Mouse (Mus musculus): ENCODE data around the gene Efna1. TPM values are rescaled to one million over a fixed set of nuclear protein-coding genes. Genes with fewer than 3 reads are reported as not detected.
A peak's percentile ranks its signal among the peaks of the same experiment; 100 is the strongest.

Efna1 gene
- polyA plus RNA-seq, 1 experiment from 2014 or later: 12.5 TPM

DNA sequence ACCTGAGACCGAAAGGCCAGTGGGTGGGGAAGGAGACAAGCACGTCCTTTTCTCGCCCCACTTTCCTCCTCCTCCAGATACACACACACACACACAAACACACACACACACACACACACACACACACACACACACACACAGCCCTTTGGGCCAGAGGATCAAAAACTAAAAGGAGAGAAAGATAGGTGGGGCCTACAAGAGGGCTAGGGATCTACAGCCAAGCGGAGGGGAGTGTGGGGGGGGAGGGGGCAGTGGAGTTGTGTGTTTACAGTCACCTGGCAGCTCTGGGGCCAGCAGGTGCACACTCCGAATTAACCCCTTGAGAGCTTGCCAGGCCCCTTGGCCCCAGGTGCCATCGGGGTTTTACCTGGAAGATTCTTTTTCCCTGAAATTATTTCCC lies 48.3 kb downstream of the Efna1 start:
- Histone ChIP-seq H3K4me3 (no peak overlapping the region), H3K27ac (replicated peaks) (no peak overlapping the region), H3K36me3 (peaks cover 49% of the 10 kb centered on the region), H3K4me2 (no peak overlapping the region), H3K9me3 (no peaks in the 10 kb centered on the region), H3K4me1 (replicated peaks) (peaks cover 14% of the 10 kb centered on the region), H3K27me3 (no peaks in the 10 kb centered on the region), H3K9ac (no peak overlapping the region)
- WGBS: 82% methylated on average over 6 of the region's 6 CpGs
- no peak for ATAC-seq (ENCODE audit: low read depth)

DNA sequence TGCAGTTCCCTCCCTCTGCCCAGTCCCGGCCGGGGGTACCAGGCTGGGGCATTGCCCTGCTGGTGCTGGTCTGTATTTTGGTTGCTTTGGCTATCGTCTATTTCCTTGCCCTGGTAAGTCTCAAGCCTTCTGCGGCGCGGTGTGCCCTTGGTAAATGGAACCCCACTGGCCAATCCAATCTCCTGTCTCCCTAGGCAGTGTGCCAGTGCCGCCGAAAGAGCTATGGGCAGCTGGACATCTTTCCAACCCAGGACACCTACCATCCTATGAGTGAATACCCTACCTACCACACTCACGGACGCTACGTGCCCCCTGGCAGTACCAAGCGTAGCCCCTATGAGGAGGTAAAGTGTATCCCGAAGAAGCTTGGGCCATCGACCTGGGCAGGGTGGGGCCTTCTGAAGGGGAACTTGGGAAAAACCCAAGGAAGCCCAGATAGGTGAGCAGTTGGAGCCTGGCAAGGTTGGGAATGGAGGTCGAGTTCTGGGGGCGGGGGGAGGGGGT lies 49.1 kb downstream of the Efna1 start:
- H3K27me3 ChIP-seq: no peaks in the 10 kb centered on the region
- H3K9me3 ChIP-seq: no peaks in the 10 kb centered on the region
- peaks cover 42% of the 10 kb centered on the region for H3K36me3 ChIP-seq
- no peak for ATAC-seq (ENCODE audit: low read depth)
- 79% methylated on average over 16 of the region's 16 CpGs for WGBS
- no peak overlapping the region for H3K9ac ChIP-seq
- H3K4me3 ChIP-seq: no peak overlapping the region
- no peak overlapping the region for H3K4me2 ChIP-seq
- H3K27ac ChIP-seq (replicated peaks): no peak overlapping the region
- peaks cover 22% of the 10 kb centered on the region for H3K4me1 ChIP-seq (replicated peaks)

DNA sequence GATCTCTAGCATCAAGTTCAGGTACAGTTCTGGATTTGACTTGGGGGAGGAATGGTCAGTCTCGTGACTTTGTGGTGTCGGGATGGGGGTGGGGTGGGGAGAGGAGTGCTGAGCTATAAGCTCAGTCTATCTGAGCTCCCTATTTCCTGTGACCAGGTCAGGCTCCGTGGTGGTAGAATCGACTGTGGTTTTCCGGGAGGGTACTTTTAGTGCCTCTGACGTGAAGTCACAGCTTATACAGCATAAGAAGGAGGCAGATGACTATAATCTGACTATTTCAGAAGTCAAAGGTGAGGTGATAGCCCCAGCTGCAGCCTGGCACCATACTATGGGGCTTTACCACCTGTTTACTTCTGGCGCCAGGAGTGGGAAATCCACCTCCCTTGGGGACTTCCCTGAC lies 49.6 kb downstream of the Efna1 start:
- H3K4me1 ChIP-seq (replicated peaks): peaks cover 27% of the 10 kb centered on the region
- H3K9me3 ChIP-seq: no peaks in the 10 kb centered on the region
- no peak overlapping the region for H3K4me3 ChIP-seq
- H3K27me3 ChIP-seq: no peaks in the 10 kb centered on the region
- 79% methylated on average over 7 of the region's 7 CpGs for WGBS
- no peak overlapping the region for H3K9ac ChIP-seq
- peaks cover 37% of the 10 kb centered on the region for H3K36me3 ChIP-seq
- no peak overlapping the region for H3K27ac ChIP-seq (replicated peaks)
- no peak overlapping the region for H3K4me2 ChIP-seq
- ATAC-seq (ENCODE audit: low read depth): no peak

DNA sequence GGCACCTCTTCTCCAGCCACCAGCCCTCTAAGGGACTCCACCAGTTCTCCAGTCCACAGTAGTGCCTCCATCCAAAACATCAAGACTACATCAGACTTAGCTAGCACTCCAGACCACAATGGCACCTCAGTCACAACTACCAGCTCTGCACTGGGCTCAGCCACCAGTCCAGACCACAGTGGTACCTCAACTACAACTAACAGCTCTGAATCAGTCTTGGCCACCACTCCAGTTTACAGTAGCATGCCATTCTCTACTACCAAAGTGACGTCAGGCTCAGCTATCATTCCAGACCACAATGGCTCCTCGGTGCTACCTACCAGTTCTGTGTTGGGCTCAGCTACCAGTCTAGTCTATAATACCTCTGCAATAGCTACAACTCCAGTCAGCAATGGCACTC lies 50.4 kb downstream of the Efna1 start:
- H3K27me3 ChIP-seq: no peaks in the 10 kb centered on the region
- H3K36me3 ChIP-seq: peaks cover 29% of the 10 kb centered on the region
- peaks cover 35% of the 10 kb centered on the region for H3K4me1 ChIP-seq (replicated peaks)
- H3K9ac ChIP-seq: no peak overlapping the region
- no peak overlapping the region for H3K27ac ChIP-seq (replicated peaks)
- no peak overlapping the region for H3K4me2 ChIP-seq
- no peak for ATAC-seq (ENCODE audit: low read depth)
- no peak overlapping the region for H3K4me3 ChIP-seq
- H3K9me3 ChIP-seq: no peaks in the 10 kb centered on the region
- WGBS: 94% methylated on average over 2 of the region's 2 CpGs

DNA sequence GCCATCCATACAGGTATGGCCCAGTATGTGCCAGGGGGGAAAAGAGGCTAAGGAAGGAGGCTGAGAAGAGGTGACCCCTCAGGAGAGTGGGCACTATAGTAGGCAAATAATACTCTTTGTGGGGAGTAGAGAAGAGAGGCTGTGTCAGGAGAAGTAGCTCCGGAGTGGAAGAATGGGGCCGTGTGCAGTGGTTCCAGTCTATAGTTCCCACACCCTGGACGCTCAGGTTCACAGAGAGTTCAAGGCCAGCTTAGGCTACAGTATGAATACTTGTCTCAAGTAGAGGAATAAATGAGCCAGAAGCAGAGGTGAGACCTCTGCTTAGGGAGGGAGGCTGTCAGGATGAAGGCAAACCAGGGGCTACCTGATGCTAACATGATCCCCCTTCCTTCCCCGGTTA lies 51.7 kb downstream of the Efna1 start:
- no peak for ATAC-seq (ENCODE audit: low read depth)
- H3K9me3 ChIP-seq: no peaks in the 10 kb centered on the region
- no peak overlapping the region for H3K4me2 ChIP-seq
- H3K27me3 ChIP-seq: no peaks in the 10 kb centered on the region
- WGBS: 51% methylated on average over 4 of the region's 4 CpGs
- peaks cover 48% of the 10 kb centered on the region for H3K4me1 ChIP-seq (replicated peaks)
- H3K9ac ChIP-seq: no peak overlapping the region
- peaks cover 16% of the 10 kb centered on the region for H3K36me3 ChIP-seq
- H3K4me3 ChIP-seq: no peak overlapping the region
- H3K27ac ChIP-seq (replicated peaks): no peak overlapping the region

DNA sequence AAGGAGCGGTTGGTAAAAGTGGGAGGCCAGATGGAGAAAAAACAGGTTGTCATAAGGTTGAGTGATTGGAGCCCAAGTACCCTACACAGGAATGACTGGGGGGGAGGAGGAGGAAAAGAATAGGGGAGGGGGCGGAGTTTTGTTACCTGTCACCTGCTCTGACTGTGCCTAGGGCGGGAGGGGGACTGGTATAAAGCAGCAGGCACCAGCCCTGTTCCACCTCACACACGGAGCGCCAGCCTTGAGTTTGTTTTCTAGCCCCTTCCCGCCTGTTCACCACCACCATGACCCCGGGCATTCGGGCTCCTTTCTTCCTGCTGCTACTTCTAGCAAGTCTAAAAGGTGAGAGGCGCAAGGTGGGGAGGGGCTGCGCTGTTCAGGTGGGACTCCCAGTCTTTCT lies 52.1 kb downstream of the Efna1 start, which contains the start of gene Muc1:
TSS of gene Muc1 (plus strand) at position 222 of the 400 bp plus-strand sequence.
- Histone ChIP-seq H3K9me3 (no peaks in the 10 kb centered on the region), H3K36me3 (peaks cover 12% of the 10 kb centered on the region), H3K4me1 (replicated peaks) (peaks cover 52% of the 10 kb centered on the region), H3K4me2 (peak within 1 kb of the TSS; percentile 79), H3K9ac (peak within 1 kb of the TSS; percentile 79), H3K4me3 (peak within 1 kb of the TSS; percentile 50), H3K27ac (replicated peaks) (peak within 1 kb of the TSS; percentile 92), H3K27me3 (no peaks in the 10 kb centered on the region)
- ATAC-seq (ENCODE audit: low read depth): no peak
- 35% methylated on average over 10 of the region's 10 CpGs for WGBS

DNA sequence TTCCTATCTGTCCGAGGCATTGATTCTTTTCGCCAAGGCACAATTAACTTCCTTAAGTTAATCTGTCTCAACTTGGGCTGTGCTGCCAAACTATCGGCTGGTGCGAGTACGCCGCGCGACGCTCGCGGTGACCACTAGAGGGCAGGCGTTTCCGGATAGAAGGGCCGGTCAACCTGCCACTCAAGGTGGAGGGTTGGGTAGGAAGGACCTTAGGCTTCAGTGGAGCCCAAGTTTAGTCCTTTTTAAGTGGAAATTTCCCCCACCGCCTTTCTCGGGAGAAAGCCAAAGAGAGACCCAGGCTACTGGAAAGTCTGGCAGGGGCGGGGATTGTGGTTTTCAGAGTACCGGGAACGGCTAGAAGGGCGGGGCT lies 52.8 kb downstream of the Efna1 start:
- peak overlapping the region; percentile 79 for H3K4me2 ChIP-seq
- under 1% methylated on average over 20 of the region's 20 CpGs for WGBS
- peak overlapping the region; percentile 79 for H3K9ac ChIP-seq
- peak overlapping the region; percentile 50 for H3K4me3 ChIP-seq
- peaks cover 59% of the 10 kb centered on the region for H3K4me1 ChIP-seq (replicated peaks)
- ATAC-seq (ENCODE audit: low read depth): peak; percentile 29; the same call in 1 of the 2 replicates
- no peaks in the 10 kb centered on the region for H3K9me3 ChIP-seq
- no peaks in the 10 kb centered on the region for H3K27me3 ChIP-seq
- peaks cover 11% of the 10 kb centered on the region for H3K36me3 ChIP-seq
- H3K27ac ChIP-seq (replicated peaks): peak overlapping the region; percentile 92

DNA sequence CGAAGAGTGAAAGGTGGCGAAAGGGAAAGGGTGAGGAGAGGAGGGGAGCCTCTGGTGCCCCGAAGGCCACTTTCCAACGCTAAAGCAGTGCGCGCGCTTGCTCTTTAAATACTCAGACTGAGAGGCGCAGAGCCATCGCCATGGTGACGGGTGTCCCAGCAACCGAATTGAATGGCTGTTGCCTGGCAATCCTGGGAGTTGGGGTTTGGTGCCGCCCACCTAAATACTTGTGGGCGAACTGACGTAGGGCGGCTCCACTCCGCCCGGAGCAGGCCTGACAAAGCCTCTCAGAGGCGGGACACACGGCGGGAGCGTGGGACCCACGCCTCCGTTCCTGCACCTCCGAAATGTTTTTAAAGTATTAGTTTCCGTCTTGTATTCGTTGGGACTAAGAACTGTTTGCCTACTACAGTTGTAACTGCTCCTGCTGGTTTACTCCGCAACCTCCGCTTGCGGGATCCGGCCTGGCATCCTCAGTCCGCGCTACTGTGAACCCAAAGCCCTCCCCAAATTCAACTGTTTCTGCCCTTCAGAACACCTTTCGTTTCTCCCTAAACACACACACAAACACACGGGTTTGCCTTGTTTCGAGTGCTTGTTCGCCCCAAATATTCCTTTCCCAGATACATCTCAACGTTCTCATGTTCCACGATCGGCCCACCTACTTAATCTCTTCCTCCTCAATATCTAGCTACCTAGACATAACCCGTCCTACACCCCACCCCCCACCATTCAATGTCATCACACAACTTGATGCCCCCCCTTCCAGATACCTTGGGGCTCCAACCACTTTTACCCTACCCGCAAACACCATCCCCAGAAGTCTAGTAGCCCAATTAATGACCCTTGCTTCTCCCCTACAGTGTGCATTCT lies 53.4 kb downstream of the Efna1 start:
- no peaks in the 10 kb centered on the region for H3K27me3 ChIP-seq
- peak overlapping the region; percentile 92 for H3K27ac ChIP-seq (replicated peaks)
- peak; percentile 67 for ATAC-seq (ENCODE audit: low read depth)
- WGBS: 2% methylated on average over 41 of the region's 41 CpGs
- no peaks in the 10 kb centered on the region for H3K9me3 ChIP-seq
- H3K4me2 ChIP-seq: peak overlapping the region; percentile 79
- H3K36me3 ChIP-seq: peaks cover 12% of the 10 kb centered on the region
- H3K4me3 ChIP-seq: peak overlapping the region; percentile 50
- H3K9ac ChIP-seq: peak overlapping the region; percentile 79
- H3K4me1 ChIP-seq (replicated peaks): peaks cover 64% of the 10 kb centered on the region

DNA sequence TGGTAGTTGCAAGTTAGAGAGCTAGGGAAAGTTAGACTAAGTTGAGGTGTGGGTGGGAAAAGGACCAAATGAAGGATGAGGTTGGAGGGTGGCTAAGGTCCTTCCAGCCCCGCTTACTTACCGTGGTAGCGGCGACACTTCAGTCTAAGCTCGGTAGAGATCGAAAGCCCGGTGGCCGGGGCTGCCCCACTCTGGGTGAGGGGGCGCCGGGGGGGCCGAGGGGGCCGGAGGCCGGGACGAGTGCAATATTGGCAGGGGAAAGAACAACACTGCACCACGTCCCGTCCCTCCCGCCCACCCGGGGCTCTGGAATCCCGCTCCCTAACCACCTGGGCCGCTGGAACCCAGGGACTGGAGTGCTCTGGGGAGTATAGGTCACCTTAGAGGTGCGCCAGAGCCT lies 54.0 kb downstream of the Efna1 start, which contains the start of gene Mtx1:
TSS of gene Mtx1 (minus strand) at position 189 of the 400 bp plus-strand sequence.
- H3K27ac ChIP-seq (replicated peaks): peak within 1 kb of the TSS; percentile 92
- H3K27me3 ChIP-seq: no peaks in the 10 kb centered on the region
- H3K9me3 ChIP-seq: no peaks in the 10 kb centered on the region
- ATAC-seq (ENCODE audit: low read depth): peak; percentile 6; the same call in 1 of the 2 replicates
- H3K4me2 ChIP-seq: peak within 1 kb of the TSS; percentile 79
- under 1% methylated on average over 21 of the region's 21 CpGs for WGBS
- peaks cover 12% of the 10 kb centered on the region for H3K36me3 ChIP-seq
- peaks cover 64% of the 10 kb centered on the region for H3K4me1 ChIP-seq (replicated peaks)
- H3K9ac ChIP-seq: peak within 1 kb of the TSS; percentile 79
- H3K4me3 ChIP-seq: peak within 1 kb of the TSS; percentile 50

DNA sequence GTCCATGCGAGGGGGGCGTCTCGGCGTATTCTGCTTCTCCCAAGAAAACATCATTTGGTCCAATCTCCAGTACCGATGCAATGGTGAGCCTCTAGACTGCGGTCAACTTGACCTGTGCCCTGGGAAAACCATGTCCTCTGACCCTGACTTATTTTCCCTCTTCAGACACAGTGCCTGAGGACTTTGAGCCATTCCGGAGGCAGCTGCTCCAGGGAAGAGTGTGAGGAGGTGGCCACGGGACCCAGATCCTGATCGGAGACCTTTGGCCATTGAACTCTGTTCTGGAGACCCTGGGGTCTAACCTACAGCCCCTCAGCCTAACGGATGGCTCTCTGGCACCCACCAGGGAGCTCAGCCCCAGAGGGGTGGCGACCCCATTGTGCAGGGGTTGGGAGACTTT lies 54.6 kb downstream of the Efna1 start:
- H3K9ac ChIP-seq: peak overlapping the region; percentile 79
- H3K27ac ChIP-seq (replicated peaks): peak overlapping the region; percentile 92
- H3K4me1 ChIP-seq (replicated peaks): peaks cover 65% of the 10 kb centered on the region
- H3K4me3 ChIP-seq: peak overlapping the region; percentile 50
- H3K36me3 ChIP-seq: peaks cover 14% of the 10 kb centered on the region
- peak overlapping the region; percentile 79 for H3K4me2 ChIP-seq
- no peaks in the 10 kb centered on the region for H3K9me3 ChIP-seq
- H3K27me3 ChIP-seq: no peaks in the 10 kb centered on the region
- WGBS: 7% methylated on average over 11 of the region's 11 CpGs
- ATAC-seq (ENCODE audit: low read depth): no peak

DNA sequence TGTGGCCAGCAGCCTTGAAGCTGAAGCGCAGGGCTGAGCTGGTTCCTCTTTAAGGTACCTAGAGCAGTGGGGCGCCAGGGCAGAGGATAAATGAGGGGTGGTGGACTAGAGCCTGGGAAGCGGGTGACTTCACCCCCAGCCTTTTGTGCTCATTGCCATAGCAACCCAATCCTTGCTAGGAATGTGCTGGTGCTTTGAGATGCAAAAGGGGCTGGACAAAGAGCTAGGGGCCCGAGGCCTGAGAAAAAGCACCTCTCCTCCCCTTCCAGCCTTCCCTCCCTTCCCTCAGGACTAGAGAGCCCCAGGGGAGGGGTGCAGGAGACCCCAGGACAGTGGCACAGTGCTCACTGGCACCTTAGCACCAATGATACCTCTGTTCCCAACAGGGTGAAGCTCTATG lies 55.0 kb downstream of the Efna1 start:
- Histone ChIP-seq H3K9me3 (no peaks in the 10 kb centered on the region), H3K9ac (peak overlapping the region; percentile 79), H3K4me3 (peak overlapping the region; percentile 50), H3K27me3 (no peaks in the 10 kb centered on the region), H3K27ac (replicated peaks) (peak overlapping the region; percentile 92), H3K36me3 (peaks cover 17% of the 10 kb centered on the region), H3K4me2 (peak overlapping the region; percentile 79), H3K4me1 (replicated peaks) (peaks cover 70% of the 10 kb centered on the region)
- 9% methylated on average over 4 of the region's 4 CpGs for WGBS
- peak; percentile 48 for ATAC-seq (ENCODE audit: low read depth)

DNA sequence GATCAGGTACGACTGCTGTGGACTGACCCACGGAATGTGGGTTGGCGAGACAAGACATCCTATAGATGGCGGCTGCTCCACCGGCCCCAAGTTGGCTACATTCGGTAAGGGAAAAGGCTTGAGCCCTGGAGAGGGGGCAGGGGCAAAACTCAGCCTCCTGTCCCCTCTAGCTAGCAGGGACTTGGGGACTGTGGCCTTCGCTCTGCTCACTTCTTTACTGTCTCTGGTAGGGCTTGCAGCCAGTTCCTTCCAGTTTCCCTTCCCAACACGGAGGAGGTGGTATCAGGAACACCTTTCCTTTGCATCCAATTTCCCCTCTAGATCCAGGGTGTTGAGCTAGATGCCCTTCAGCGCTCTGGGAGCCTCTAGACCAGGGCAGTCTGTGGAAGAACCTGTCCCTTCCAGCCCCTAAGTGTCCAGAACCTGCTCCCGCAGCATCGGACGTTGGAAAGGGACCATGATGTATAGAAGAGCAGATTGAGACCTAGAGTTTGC lies 55.6 kb downstream of the Efna1 start:
- peaks cover 17% of the 10 kb centered on the region for H3K36me3 ChIP-seq
- H3K9me3 ChIP-seq: no peaks in the 10 kb centered on the region
- no peaks in the 10 kb centered on the region for H3K27me3 ChIP-seq
- WGBS: 21% methylated on average over 12 of the region's 12 CpGs
- peak overlapping the region; percentile 50 for H3K4me3 ChIP-seq
- peak overlapping the region; percentile 92 for H3K27ac ChIP-seq (replicated peaks)
- H3K4me1 ChIP-seq (replicated peaks): peaks cover 70% of the 10 kb centered on the region
- no peak for ATAC-seq (ENCODE audit: low read depth)
- peak overlapping the region; percentile 79 for H3K9ac ChIP-seq
- H3K4me2 ChIP-seq: peak overlapping the region; percentile 79
